Mouse (Mus musculus) limb, embryonic 13.5 days (tissue): ENCODE measurements around the gene Rab19. TPM values are rescaled to one million over a fixed set of nuclear protein-coding genes. Genes with fewer than 3 reads are reported as not detected.
"Not testable (repeated sequence)": the region's sequence is repeated elsewhere in the genome, so short reads cannot be mapped to it uniquely, and the experiment has no call there.

ENCODE experiments used
- ATAC-seq: fragments of 200-750 bp; cut with Nextera tagmentation; 2 replicates; pipeline ENCODE4 v1.8.0; 2017; ENCODE audit warnings: low read depth, moderate number of reproducible peaks, moderate TSS enrichment; ENCODE audit not compliant: low FRiP score
- H3K27ac ChIP-seq: fragments of 300-500 bp; sonication (generic); 2 replicates; pipeline ENCODE4 v1.5.1; 2015; ENCODE audit warnings: inconsistent platforms, mild to moderate bottlenecking, moderate library complexity
- H3K27me3 ChIP-seq: fragments of 300-500 bp; sonication (generic); 2 replicates; pipeline ENCODE4 v1.6.1; 2015; ENCODE audit warnings: mild to moderate bottlenecking, inconsistent platforms
- H3K36me3 ChIP-seq: fragments of 300-500 bp; sonication (generic); 2 replicates; pipeline ENCODE4 v1.6.1; 2015; ENCODE audit warnings: inconsistent platforms, mild to moderate bottlenecking, moderate library complexity
- H3K4me1 ChIP-seq: fragments of 300-500 bp; sonication (generic); 2 replicates; pipeline ENCODE4 v1.6.1; 2015; ENCODE audit warnings: inconsistent platforms
- H3K4me2 ChIP-seq: fragments of 300-500 bp; sonication (generic); replicated peaks from 2 replicates; pipeline ENCODE4 v1.6.1; 2015; ENCODE audit warnings: inconsistent platforms, mild to moderate bottlenecking, moderate library complexity
- H3K4me3 ChIP-seq: fragments of 300-500 bp; sonication (generic); 2 replicates; pipeline ENCODE4 v1.5.1; 2015; ENCODE audit warnings: moderate library complexity, mild to moderate bottlenecking, inconsistent platforms
- H3K9ac ChIP-seq: fragments of 300-500 bp; sonication (generic); 2 replicates; pipeline ENCODE4 v1.6.1; 2015; ENCODE audit warnings: mild to moderate bottlenecking, inconsistent platforms
- H3K9me3 ChIP-seq: fragments of 300-500 bp; sonication (generic); 2 replicates; pipeline ENCODE4 v1.6.1; 2016; ENCODE audit warnings: inconsistent platforms
- WGBS: fragments of 180-500 bp; shearing (Covaris S2); methylation state at CpG from one replicate; pipeline ENCODE4 v1.1.7; 2015; 5-methylcytosine and 5-hydroxymethylcytosine counted together
- polyA plus RNA-seq: library from polyadenylated mRNA; unstranded; fragments of >200 nt; fragmentation: Nextera tagmentation; extraction: Ambion mirVana; gene quantifications from 2 replicates; pipeline ENCODE4 v1.2.1, GENCODE M21; 2015

Rab19 gene
- polyA plus RNA-seq, 1 experiment from 2014 or later, result 0.47 TPM

GRCm38 (mm10) chr6:39359207-39359606, 21.8 kb upstream of the Rab19 start:
- H3K4me3 ChIP-seq, H3K4me1 ChIP-seq, ATAC-seq, H3K4me2 ChIP-seq, H3K9ac ChIP-seq, H3K9me3 ChIP-seq, H3K27me3 ChIP-seq, H3K27ac ChIP-seq: not testable (repeated sequence)
- WGBS, result 97% methylated on average over 9 of the region's 9 CpGs
- peaks cover 71% of the 10 kb centered on the region for H3K36me3 ChIP-seq

DNA sequence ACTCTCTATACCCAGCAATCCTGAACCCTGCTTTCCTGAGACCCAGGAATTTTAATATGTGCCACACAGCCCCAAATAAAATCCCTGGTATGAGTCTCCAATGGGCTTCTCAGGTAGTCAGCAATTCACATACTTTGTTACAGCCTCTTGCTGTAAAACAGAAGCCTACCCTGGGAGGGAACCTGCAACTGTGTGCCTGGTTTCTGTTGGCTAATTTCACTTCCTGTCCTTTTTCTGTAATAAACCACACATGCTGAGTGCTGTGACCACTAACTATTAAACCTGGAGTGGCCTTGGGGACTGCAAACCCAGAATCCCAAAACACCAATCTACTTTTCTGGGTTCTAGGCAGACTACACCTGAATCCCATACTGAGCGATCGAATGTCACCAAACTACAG, 18.3 kb upstream of the Rab19 start:
- peak overlapping the region; percentile 16; the same call in 1 of the 2 replicates for H3K27ac ChIP-seq
- no peaks in the 10 kb centered on the region for H3K9me3 ChIP-seq
- no peak overlapping the region for H3K4me2 ChIP-seq
- 64% methylated on average over 2 of the region's 2 CpGs for WGBS
- peaks cover 64% of the 10 kb centered on the region for H3K36me3 ChIP-seq
- H3K9ac ChIP-seq, result no peak overlapping the region
- no peaks in the 10 kb centered on the region for H3K27me3 ChIP-seq
- peaks cover 7% of the 10 kb centered on the region; the same call in 1 of the 2 replicates for H3K4me1 ChIP-seq
- no peak overlapping the region for H3K4me3 ChIP-seq
- no peak for ATAC-seq

DNA sequence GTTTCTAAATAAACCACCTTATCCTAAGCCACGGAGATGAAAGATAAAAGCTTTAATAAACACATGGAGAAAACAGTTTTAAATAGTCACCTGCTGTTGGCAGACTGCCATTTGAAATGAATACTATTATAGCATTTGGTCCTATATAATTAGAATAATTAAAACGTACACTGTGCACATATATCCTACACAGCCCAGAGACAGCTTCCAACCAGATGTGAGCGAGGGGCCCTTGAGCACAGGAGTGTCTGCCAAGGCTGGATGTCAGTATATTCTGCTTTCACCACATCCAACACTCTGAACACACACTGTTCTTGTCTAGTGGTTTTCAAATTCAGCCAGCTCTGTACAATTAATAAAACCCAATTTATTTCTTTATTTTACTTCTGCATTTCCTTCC, 11.3 kb upstream of the Rab19 start:
- Histone ChIP-seq H3K9me3 (no peaks in the 10 kb centered on the region), H3K36me3 (peaks cover 34% of the 10 kb centered on the region), H3K27me3 (no peaks in the 10 kb centered on the region), H3K9ac (no peak overlapping the region), H3K4me3 (no peak overlapping the region), H3K4me2 (no peak overlapping the region), H3K27ac (no peak overlapping the region), H3K4me1 (peaks cover 21% of the 10 kb centered on the region)
- 50% methylated on average over 3 of the region's 3 CpGs for WGBS
- ATAC-seq, result no peak

DNA sequence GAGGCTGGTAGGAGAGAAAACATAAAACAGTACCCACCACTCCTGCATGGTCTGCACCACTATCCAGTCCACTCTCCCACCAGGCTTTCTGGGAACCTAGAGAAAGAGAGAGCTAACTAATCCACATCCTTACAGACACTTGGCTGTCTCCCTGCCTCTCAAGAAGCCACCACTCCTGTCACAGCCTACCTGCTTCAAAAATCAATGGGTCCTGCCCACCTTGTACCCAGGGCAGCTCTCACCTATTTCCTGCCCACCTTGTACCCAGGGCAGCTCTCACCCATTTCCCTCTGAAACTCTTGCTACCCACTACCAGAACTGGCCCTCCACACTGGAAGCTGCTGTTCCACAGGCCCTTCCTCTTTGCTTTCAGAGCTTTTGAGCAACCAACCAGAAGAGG, 8.9 kb upstream of the Rab19 start:
- no peak overlapping the region for H3K9ac ChIP-seq
- no peak overlapping the region for H3K4me3 ChIP-seq
- H3K4me2 ChIP-seq, result no peak overlapping the region
- H3K4me1 ChIP-seq, result peaks cover 37% of the 10 kb centered on the region
- no peak overlapping the region for H3K27ac ChIP-seq
- no peak for ATAC-seq
- H3K36me3 ChIP-seq, result peaks cover 17% of the 10 kb centered on the region
- no peaks in the 10 kb centered on the region for H3K9me3 ChIP-seq
- H3K27me3 ChIP-seq, result no peaks in the 10 kb centered on the region

DNA sequence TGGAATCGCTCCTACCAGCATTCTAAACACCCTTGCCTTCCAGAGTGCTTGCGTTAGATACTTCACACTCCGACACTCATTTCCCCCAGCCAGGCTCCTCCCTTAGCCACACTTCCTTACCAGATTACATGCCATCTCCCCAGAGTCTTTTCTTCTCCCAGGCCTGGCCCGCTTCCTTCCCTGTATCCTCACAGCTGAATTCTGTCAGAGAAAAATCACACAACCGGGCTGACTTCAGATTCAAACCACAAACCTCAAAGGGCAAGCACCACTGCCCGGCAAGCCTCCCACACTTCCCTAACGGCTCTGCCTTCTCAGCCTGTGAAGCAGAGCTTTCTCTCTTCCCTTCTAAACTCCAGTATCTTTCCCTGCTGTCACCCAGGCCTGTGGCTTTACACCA, 8.2 kb upstream of the Rab19 start:
- H3K4me3 ChIP-seq, result no peak overlapping the region
- 0 out of 2 replicates have a peak overlapping the region, but pooled peaks have one; percentile 25 for H3K9ac ChIP-seq
- 46% methylated on average over 7 of the region's 7 CpGs for WGBS
- no peak for ATAC-seq
- H3K9me3 ChIP-seq, result no peaks in the 10 kb centered on the region
- H3K4me1 ChIP-seq, result peaks cover 38% of the 10 kb centered on the region
- H3K4me2 ChIP-seq, result no peak overlapping the region
- peaks cover 13% of the 10 kb centered on the region for H3K36me3 ChIP-seq
- H3K27ac ChIP-seq, result no peak overlapping the region
- H3K27me3 ChIP-seq, result no peaks in the 10 kb centered on the region

- Histone ChIP-seq H3K27ac (no peak overlapping the region), H3K4me1 (peaks cover 40% of the 10 kb centered on the region), H3K9ac (no peak overlapping the region), H3K4me3 (no peak overlapping the region), H3K9me3 (no peaks in the 10 kb centered on the region), H3K36me3 (peaks cover 12% of the 10 kb centered on the region), H3K4me2 (no peak overlapping the region), H3K27me3 (no peaks in the 10 kb centered on the region)
- ATAC-seq, result no peak
- 60% methylated on average over 4 of the region's 4 CpGs for WGBS
These were observed 7.5 kb upstream of the Rab19 start for GRCm38 (mm10) chr6:39373301-39373955.

DNA sequence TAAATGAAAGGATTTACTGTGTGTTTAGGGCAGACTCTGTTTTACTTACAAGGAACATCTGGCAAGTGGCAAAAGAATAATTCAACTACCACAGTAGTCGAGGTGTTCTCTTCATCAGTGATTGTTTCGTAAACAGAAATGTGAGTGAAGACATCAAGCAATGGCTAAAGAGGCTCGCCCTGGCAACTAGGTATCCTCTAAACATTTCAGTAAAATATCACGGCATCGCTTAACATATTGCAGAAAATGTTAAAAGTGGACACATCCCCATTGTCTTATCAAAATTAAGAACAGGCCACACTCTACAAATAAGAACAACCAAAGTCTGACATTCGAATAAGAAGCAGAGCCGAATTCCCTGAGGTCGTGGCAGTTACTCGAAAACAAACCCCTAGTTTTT, 4.2 kb upstream of the Rab19 start:
- no peak for ATAC-seq
- Histone ChIP-seq H3K4me2 (peak overlapping the region; percentile 71), H3K9me3 (no peaks in the 10 kb centered on the region), H3K4me1 (peaks cover 40% of the 10 kb centered on the region), H3K27ac (no peak overlapping the region), H3K36me3 (peaks cover 12% of the 10 kb centered on the region), H3K9ac (peak overlapping the region; percentile 94), H3K27me3 (peaks cover 20% of the 10 kb centered on the region), H3K4me3 (peak overlapping the region; percentile 91)
- 16% methylated on average over 9 of the region's 9 CpGs for WGBS

- Histone ChIP-seq H3K4me3 (peak within 1 kb of the TSS; percentile 91), H3K27ac (peak within 1 kb of the TSS; percentile 44; the same call in 1 of the 2 replicates), H3K4me2 (peak within 1 kb of the TSS; percentile 71), H3K36me3 (peaks cover 12% of the 10 kb centered on the region), H3K9ac (peak within 1 kb of the TSS; percentile 94), H3K9me3 (no peaks in the 10 kb centered on the region), H3K27me3 (peaks cover 25% of the 10 kb centered on the region), H3K4me1 (peaks cover 37% of the 10 kb centered on the region)
- peak; percentile 92 for ATAC-seq
- under 1% methylated on average over 43 of the region's 43 CpGs for WGBS
These were observed 3.6 kb upstream of the Rab19 start, which contains the start of gene Slc37a3 for GRCm38 (mm10) chr6:39377311-39377827. TSS of gene Slc37a3 (minus strand) at chr6:39377675.

DNA sequence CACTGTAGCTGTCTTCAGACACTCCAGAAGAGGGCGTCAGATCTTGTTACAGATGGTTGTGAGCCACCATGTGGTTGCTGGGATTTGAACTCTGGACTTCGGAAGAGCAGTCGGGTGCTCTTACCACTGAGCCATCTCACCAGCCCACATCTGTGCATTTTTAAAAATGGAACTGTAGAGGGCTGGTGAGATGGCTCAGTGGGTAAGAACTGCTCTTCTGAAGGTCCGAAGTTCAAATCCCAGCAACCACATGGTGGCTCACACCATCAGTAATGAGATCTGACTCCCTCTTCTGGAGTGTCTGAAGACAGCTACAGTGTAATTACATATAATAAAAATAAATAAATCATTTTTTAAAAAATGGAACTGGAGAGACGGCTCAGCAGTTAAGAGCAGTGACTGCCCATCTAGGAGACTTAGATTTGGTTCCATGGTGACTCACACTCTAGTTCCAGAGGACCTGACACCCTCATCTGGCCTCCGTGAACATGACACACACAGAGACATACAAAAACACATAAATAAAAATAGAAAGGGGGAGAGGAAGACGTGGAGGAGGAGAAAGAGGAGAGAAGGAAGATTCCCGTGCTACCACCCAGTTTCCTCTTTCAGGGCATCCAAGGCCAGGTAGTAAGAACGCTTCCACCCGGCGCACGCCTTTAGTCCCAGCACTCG, 2.7 kb upstream of the Rab19 start:
- not testable (repeated sequence) for H3K9me3 ChIP-seq, H3K27ac ChIP-seq, H3K4me2 ChIP-seq, H3K9ac ChIP-seq, H3K4me3 ChIP-seq, ATAC-seq
- Histone ChIP-seq H3K27me3 (peaks cover 25% of the 10 kb centered on the region), H3K4me1 (peaks cover 28% of the 10 kb centered on the region), H3K36me3 (peaks cover 12% of the 10 kb centered on the region)
- WGBS, result 81% methylated on average over 13 of the region's 13 CpGs

- H3K27me3 ChIP-seq, result peaks cover 25% of the 10 kb centered on the region
- no peak overlapping the region for H3K4me3 ChIP-seq
- 56% methylated on average over 4 of the region's 4 CpGs for WGBS
- no peak overlapping the region for H3K27ac ChIP-seq
- H3K4me2 ChIP-seq, result no peak overlapping the region
- H3K36me3 ChIP-seq, result peaks cover 5% of the 10 kb centered on the region
- H3K9ac ChIP-seq, result no peak overlapping the region
- no peak for ATAC-seq
- H3K4me1 ChIP-seq, result peaks cover 24% of the 10 kb centered on the region
- H3K9me3 ChIP-seq, result no peaks in the 10 kb centered on the region
These were observed 1.8 kb upstream of the Rab19 start for GRCm38 (mm10) chr6:39379224-39379623.

DNA sequence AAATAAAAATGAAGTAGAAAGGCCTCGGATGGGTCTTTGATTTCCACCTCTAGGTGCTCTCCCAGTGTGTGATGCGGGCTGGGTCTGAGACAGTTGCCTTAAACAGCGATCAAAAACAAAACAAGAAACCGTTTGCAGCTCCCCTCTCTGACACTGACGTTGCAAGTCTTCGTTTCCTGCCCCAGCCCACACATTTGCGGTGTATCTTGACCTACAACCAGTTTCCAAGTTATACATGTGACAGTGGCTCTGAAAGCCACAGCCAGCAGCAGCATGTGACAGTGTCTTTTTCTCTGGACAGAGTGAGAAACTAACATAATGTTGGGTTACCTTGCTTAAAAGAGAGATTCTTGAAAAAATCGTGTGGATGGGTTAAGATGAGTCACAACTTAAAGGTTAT, 1.2 kb upstream of the Rab19 start:
- no peak overlapping the region for H3K4me3 ChIP-seq
- no peak overlapping the region for H3K4me2 ChIP-seq
- peaks cover 25% of the 10 kb centered on the region for H3K27me3 ChIP-seq
- no peak overlapping the region for H3K27ac ChIP-seq
- WGBS, result 77% methylated on average over 8 of the region's 8 CpGs
- ATAC-seq, result no peak
- H3K9ac ChIP-seq, result no peak overlapping the region
- no peaks in the 10 kb centered on the region for H3K9me3 ChIP-seq
- H3K4me1 ChIP-seq, result peaks cover 24% of the 10 kb centered on the region
- no peaks in the 10 kb centered on the region; the same call in 1 of the 2 replicates for H3K36me3 ChIP-seq

DNA sequence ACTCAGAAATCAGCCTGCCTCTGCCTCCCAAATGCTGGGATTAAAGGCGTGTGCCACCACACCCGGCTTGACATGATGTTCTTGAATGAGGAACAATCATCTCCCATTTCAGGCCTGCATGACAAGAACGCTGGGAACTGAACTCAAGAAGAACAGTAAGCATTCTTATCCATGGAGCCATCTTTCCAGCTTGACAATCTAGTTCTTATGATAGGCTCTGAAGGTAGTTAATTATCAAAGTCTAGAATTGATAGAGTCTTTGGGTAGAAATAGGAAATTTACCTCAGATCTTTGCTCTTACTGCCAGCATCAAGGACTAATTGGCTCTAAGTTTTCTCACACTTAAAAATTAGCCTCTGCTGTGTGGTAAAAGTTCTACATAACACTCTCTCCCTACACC, 699 bp upstream of the Rab19 start:
- Histone ChIP-seq H3K4me2 (no peak overlapping the region), H3K9ac (no peak overlapping the region), H3K27ac (no peak overlapping the region), H3K27me3 (peaks cover 25% of the 10 kb centered on the region), H3K36me3 (no peaks in the 10 kb centered on the region), H3K9me3 (no peaks in the 10 kb centered on the region), H3K4me1 (peaks cover 24% of the 10 kb centered on the region), H3K4me3 (no peak overlapping the region)
- no peak for ATAC-seq
- 88% methylated on average over 3 of the region's 3 CpGs for WGBS
